Mouse (Mus musculus): ENCODE results near the gene Rsf1.

DNA sequence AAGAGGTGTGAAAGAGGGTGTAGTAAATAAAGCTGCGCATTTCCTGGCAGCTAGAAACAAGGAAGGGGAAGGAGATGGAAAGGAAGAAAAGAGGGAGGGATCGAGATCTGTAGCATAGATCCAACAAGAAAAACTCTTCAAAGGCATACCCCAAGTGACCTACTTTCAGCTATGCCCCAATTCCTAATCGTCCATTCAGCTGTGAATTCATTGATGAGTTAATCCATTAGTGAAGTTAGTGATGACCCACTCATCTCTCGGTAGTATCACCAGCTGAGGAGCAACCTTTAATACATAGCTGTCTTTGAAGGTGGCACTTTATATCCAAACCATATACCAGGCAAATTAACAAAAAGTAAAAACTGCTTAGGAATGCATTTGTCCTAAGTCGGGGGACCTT, 8.8 kb downstream of the Rsf1 start:
- TF ChIP-seq POLR2A (IDR thresholded peaks at IDR 0.05; ENCODE audit: borderline replicate concordance, insufficient read depth, low read length) (no peak), CTCF (IDR thresholded peaks at IDR 0.05; ENCODE audit: borderline replicate concordance, insufficient read depth, low read depth, low read length) (no peak)
